Mouse (Mus musculus) liver, adult 2 months (tissue): ENCODE measurements around the gene Rnf121. TPM values are rescaled to one million over a fixed set of nuclear protein-coding genes. Genes with fewer than 3 reads are reported as not detected.
"Not testable (repeated sequence)": the region's sequence is repeated elsewhere in the genome, so short reads cannot be mapped to it uniquely, and the experiment has no call there.

Experiments used
- DNase-seq: peaks from one replicate; pipeline ENCODE4 v3.0.0-alpha.2; 2011; ENCODE audit warnings: low read depth, low spot score; ENCODE audit errors: extremely low read depth
- H3K27ac ChIP-seq: fragments of 200-500 bp; replicated peaks from 2 replicates; pipeline ENCODE4 v1.5.1; 2012; ENCODE audit warnings: low read depth, mild to moderate bottlenecking, control low read depth, inconsistent platforms, low read length; ENCODE audit not compliant: insufficient read depth
- H3K27me3 ChIP-seq: fragments of 200-500 bp; 2 replicates; pipeline ENCODE4 v1.6.1; 2012; ENCODE audit warnings: mild to moderate bottlenecking, moderate library complexity, low read length, inconsistent platforms; ENCODE audit not compliant: control insufficient read depth, insufficient read depth
- H3K36me3 ChIP-seq: fragments of 200-500 bp; 2 replicates; pipeline ENCODE4 v1.6.1; 2012; ENCODE audit warnings: low read length, inconsistent platforms; ENCODE audit not compliant: control insufficient read depth, insufficient read depth
- H3K4me1 ChIP-seq: fragments of 200-500 bp; 2 replicates; pipeline ENCODE4 v1.6.1; 2011; ENCODE audit warnings: low read length; ENCODE audit not compliant: control insufficient read depth, insufficient read depth
- H3K4me3 ChIP-seq: fragments of 200-500 bp; 2 replicates; pipeline ENCODE4 v1.5.1; 2011; ENCODE audit warnings: low read depth, mild to moderate bottlenecking, control low read depth, low read length, moderate library complexity; ENCODE audit not compliant: insufficient read depth
- H3K79me2 ChIP-seq: fragments of 200-500 bp; 2 replicates; pipeline ENCODE4 v1.6.1; 2012; ENCODE audit warnings: inconsistent platforms, mild to moderate bottlenecking, low read length, moderate library complexity; ENCODE audit not compliant: control insufficient read depth, insufficient read depth
- H3K9ac ChIP-seq: fragments of 200-500 bp; 2 replicates; pipeline ENCODE4 v1.6.1; 2012; ENCODE audit warnings: low read depth, mild to moderate bottlenecking, control low read depth, inconsistent platforms, low read length
- CTCF ChIP-seq: fragments of 200-500 bp; IDR thresholded peaks from 2 replicates; pipeline ENCODE4 v1.5.1; 2011; ENCODE audit warnings: low read depth, low read length, control low read depth
- POLR2A ChIP-seq: fragments of 200-500 bp; IDR thresholded peaks from 2 replicates; pipeline ENCODE4 v1.6.1; 2011; ENCODE audit warnings: low read length, control low read depth; ENCODE audit not compliant: insufficient read depth; ENCODE audit errors: extremely low read depth
- WGBS: fragments of 180-500 bp; shearing (Covaris S2); methylation state at CpG from one replicate; pipeline ENCODE4 v1.1.7; 2018; 5-methylcytosine and 5-hydroxymethylcytosine counted together
- polyA plus RNA-seq: library from polyadenylated mRNA; depleted of rRNA; stranded (reverse); fragments of >200 nt; gene quantifications from 2 replicates; pipeline ENCODE4 v1.2.3, GENCODE M21; 2012
- total RNA-seq: library from RNA; depleted of rRNA; stranded (reverse); fragments of >200 nt; gene quantifications from 2 replicates; pipeline ENCODE4 v1.2.3, GENCODE M21; 2014

Gene Rnf121
- total and polyA plus RNA-seq, 2 experiments: 17.1 to 18.3 TPM

- no peak for DNase-seq
- H3K79me2 ChIP-seq: no peaks in the 10 kb centered on the region
- H3K27me3 ChIP-seq: no peaks in the 10 kb centered on the region
- TF ChIP-seq CTCF (no peak), POLR2A (no peak)
- no peaks in the 10 kb centered on the region for H3K4me1 ChIP-seq
- 50% methylated on average over 2 of the region's 2 CpGs for WGBS
- H3K9ac ChIP-seq: no peak overlapping the region
- peaks cover 48% of the 10 kb centered on the region for H3K36me3 ChIP-seq
- H3K27ac ChIP-seq: no peak overlapping the region
- H3K4me3 ChIP-seq: no peak overlapping the region
Observed at GRCm38 (mm10) chr7:102035534-102035933, 29.7 kb downstream of the Rnf121 start.

DNA sequence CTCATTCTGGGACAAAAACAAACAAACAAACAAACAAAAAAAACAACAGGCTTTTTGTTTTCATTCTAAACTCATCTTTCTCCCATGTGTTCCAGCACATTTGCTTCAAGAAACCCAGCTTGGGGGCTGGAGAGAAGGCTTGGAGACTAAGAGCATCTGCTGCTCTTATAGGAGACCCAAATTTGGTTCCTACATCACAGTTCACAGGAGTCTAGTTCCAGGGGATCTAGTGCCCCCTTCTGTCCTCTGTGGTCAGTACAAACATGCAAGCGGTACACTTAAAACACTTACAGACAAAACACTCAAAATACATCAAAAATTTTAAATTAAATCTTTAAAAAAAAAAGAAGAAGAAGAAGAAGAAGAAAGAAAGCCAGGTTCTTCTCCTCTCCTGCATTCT is 30.4 kb downstream of the Rnf121 start:
- no peak overlapping the region for H3K4me3 ChIP-seq
- H3K9ac ChIP-seq: no peak overlapping the region
- no peaks in the 10 kb centered on the region for H3K27me3 ChIP-seq
- H3K4me1 ChIP-seq: no peaks in the 10 kb centered on the region
- H3K36me3 ChIP-seq: peaks cover 48% of the 10 kb centered on the region
- TF ChIP-seq CTCF (no peak), POLR2A (no peak)
- no peaks in the 10 kb centered on the region for H3K79me2 ChIP-seq
- 90% methylated on average over 1 of the region's 1 CpGs for WGBS
- no peak for DNase-seq
- no peak overlapping the region for H3K27ac ChIP-seq

- H3K9ac ChIP-seq: no peak overlapping the region
- H3K27me3 ChIP-seq: no peaks in the 10 kb centered on the region
- H3K36me3 ChIP-seq: peaks cover 23% of the 10 kb centered on the region
Observed at GRCm38 (mm10) chr7:102025187-102026119, 39.8 kb downstream of the Rnf121 start.

DNA sequence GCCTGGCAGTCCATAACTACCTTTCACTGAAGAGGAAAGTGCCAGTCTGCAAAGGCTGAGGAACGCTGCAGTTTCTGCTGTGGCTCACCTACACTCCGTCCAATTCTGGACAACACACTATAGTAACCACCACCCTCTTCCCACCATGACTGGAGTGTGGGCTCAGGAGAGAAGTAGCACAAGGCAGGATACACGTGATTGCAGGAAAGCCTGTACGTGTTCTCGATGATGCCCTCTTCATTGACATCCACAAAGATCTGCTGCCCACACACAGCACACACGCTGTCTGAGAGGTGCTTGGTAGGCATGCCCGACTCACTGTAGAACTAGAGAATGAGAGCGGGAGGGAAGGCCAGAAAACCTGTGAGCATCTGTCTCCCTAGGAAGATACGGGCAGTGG is 41.4 kb downstream of the Rnf121 start:
- Histone ChIP-seq H3K27me3 (no peaks in the 10 kb centered on the region), H3K36me3 (peaks cover 19% of the 10 kb centered on the region)

More at GRCm38 (mm10) chr7:102025187-102026119, 39.8 kb downstream of the Rnf121 start:
- H3K4me3 ChIP-seq: no peak overlapping the region
- H3K27ac ChIP-seq: peak overlapping the region; percentile 6
- 67% methylated on average over 2 of the region's 2 CpGs for WGBS
- DNase-seq: peak; percentile 59
- no peaks in the 10 kb centered on the region; the same call in 1 of the 2 replicates for H3K4me1 ChIP-seq
- H3K79me2 ChIP-seq: no peaks in the 10 kb centered on the region
- TF ChIP-seq POLR2A (no peak), CTCF (no peak)

GRCm38 (mm10) chr7:102020934-102021333 is 44.3 kb downstream of the Rnf121 start:
- H3K9ac ChIP-seq, H3K36me3 ChIP-seq, H3K27ac ChIP-seq, H3K27me3 ChIP-seq, DNase-seq, H3K79me2 ChIP-seq, H3K4me3 ChIP-seq: not testable (repeated sequence)
- 94% methylated on average over 2 of the region's 2 CpGs for WGBS
- peaks cover 17% of the 10 kb centered on the region for H3K4me1 ChIP-seq

More for the DNA sequence above, 41.4 kb downstream of the Rnf121 start:
- DNase-seq: no peak
- no peaks in the 10 kb centered on the region; the same call in 1 of the 2 replicates for H3K4me1 ChIP-seq
- no peak overlapping the region for H3K9ac ChIP-seq
- no peak for TF ChIP-seq POLR2A
- TF ChIP-seq CTCF: no peak
- no peaks in the 10 kb centered on the region for H3K79me2 ChIP-seq
- WGBS: 95% methylated on average over 9 of the region's 9 CpGs
- no peak overlapping the region for H3K27ac ChIP-seq
- no peak overlapping the region for H3K4me3 ChIP-seq

- Histone ChIP-seq H3K4me3 (no peak overlapping the region), H3K4me1 (peaks cover 17% of the 10 kb centered on the region), H3K9ac (no peak overlapping the region), H3K79me2 (no peaks in the 10 kb centered on the region), H3K36me3 (peaks cover 11% of the 10 kb centered on the region), H3K27ac (no peak overlapping the region), H3K27me3 (no peaks in the 10 kb centered on the region)
- DNase-seq: peak; percentile 23
- 81% methylated on average over 3 of the region's 3 CpGs for WGBS
- TF ChIP-seq POLR2A (no peak), CTCF (no peak)
Observed at GRCm38 (mm10) chr7:102019362-102019761, 45.9 kb downstream of the Rnf121 start.
